Comparison of ENCODE assay signal across 16 mouse cellular contexts in the genomic region with DNA sequence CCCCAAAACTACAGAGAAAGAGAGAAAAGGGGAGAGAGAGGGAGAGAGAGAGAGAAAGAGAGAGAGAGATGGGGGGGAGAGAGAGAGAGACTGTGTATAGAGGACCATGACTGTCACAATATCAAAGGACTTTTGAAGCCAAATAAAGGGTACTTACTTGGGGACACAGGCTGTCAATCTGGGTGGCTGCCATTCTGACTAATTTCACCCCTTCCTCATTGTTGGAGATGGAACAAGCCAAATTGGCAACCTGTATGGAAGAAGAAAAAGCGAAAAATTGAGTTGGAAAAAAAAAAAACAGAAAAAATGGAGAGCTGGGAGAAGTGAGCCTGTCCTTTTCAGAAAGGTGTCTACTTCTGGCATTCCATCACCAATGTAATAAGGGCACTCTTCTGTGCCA.
DNase-seq lines count a peak whose midpoint lies in the region; TF ChIP-seq lines count a peak whose summit lies in the region.
"Had no signal": no experiment of that assay in that cellular context is flagged by ENCODE, and none has a peak within 500 bp of the region (broad histone marks: within the 10 kb centered on the region; RNA-seq: fewer than 3 reads in every experiment).

No protein-coding gene starts in this region.

- no peak overlapping the region for H3K4me3 ChIP-seq in layer of hippocampus, adult 2 months

- peak; percentile 67 to 73 for DNase-seq in cerebellum, postnatal 10 days
- DNase-seq in cerebellum, adult 18-20 months = no peak
- DNase-seq in cerebellum, postnatal 14 days = peak; percentile 54 to 66
- DNase-seq in cerebellum, adult 8-10 months = no peak
- DNase-seq in layer of hippocampus, adult 2 months (ENCODE audit: low spot score in 2 of 2) = no peak
- no peak for DNase-seq in layer of hippocampus, adult 8-10 months (ENCODE audit: low spot score in 2 of 2)
- DNase-seq: adrenal gland, adult 2 months; adrenal gland, adult 8-10 months; adrenal gland, postnatal 10 days; adrenal gland, postnatal 14 days; adrenal gland, postnatal 25 days; adrenal gland, postnatal 36 days; B cell, adult 2 months; cerebellum, adult 11 months; cerebellum, adult 11-12 months; cerebellum, adult 2 months had no signal

- H3K27ac ChIP-seq in layer of hippocampus, adult 2 months = peak overlapping the region; percentile 37; the same call in 1 of the 2 replicates

- no peak for TF ChIP-seq CTCF in layer of hippocampus, adult 2 months (conservative IDR thresholded peaks at IDR 0.05)

Comparison
In these comparisons a context has a peak if more than half of its experiments do, and no peak if none do; other contexts are left out.
1. DNase-seq: peak in cerebellum, postnatal 10 days (2 of 2) and cerebellum, postnatal 14 days (2 of 2); none in cerebellum, adult 18-20 months (0 of 2), cerebellum, adult 8-10 months (single experiment), layer of hippocampus, adult 2 months (0 of 2) and layer of hippocampus, adult 8-10 months (0 of 2).